Comparison of ENCODE assay signal across 18 mouse cellular contexts in the genomic region with DNA sequence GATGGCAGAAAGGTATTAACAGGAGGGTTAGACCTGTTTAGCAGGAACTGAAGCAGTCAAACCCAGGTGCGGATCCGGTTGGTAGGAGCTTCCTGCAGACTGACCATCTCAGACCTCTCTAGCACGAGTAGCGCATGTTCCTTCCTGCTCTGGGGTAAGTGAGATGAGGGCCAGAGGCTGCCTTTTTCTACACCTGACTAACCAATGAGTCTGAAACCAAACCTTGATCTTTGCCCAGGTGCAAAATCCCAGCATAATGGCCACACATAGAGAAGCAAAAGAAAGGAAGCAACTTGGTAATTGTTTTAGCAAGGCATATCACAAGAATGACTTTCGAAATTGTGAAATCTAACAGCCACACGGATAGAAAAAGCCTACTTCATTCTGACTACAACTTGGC. TPM values are rescaled to one million over a fixed set of nuclear protein-coding genes. Genes with fewer than 3 reads are reported as not detected.
DNase-seq lines count a peak whose midpoint lies in the region; ATAC-seq lines count a peak whose summit lies in the region.
"Had no signal": no experiment of that assay in that cellular context is flagged by ENCODE, and none has a peak within 500 bp of the region (broad histone marks: within the 10 kb centered on the region; RNA-seq: fewer than 3 reads in every experiment).

No protein-coding gene starts in this region.

- H3K4me1 ChIP-seq in kidney, embryonic 16.5 days (ENCODE audit: insufficient read depth, low read length) = 0 out of 2 replicates have a peak, but pooled peaks cover 3% of the 10 kb centered on the region
- H3K4me1 ChIP-seq: forebrain, embryonic 13.5 days; heart, embryonic 13.5 days had no signal

- DNase-seq in kidney, adult 18-20 months = peak; percentile 31
- peak; percentile 19 to 55 for DNase-seq in kidney, postnatal 25 days
- no peak for DNase-seq in kidney, postnatal 14 days
- no peak for DNase-seq in gastrocnemius, postnatal 4 days (ENCODE audit: low spot score in 2 of 2)
- DNase-seq: adrenal gland, postnatal 25 days; cerebellum, adult 2 months; forebrain, postnatal 0 days; gastrocnemius, postnatal 14 days; heart, adult 11 months; heart, postnatal 36 days had no signal

- ATAC-seq in kidney, embryonic 16.5 days (ENCODE audit: low FRiP score, low TSS enrichment) = no peak
- ATAC-seq: activated CD4-positive, CD25-positive, alpha-beta regulatory T cell, adult 4 months; forebrain, embryonic 13.5 days; forebrain, postnatal 0 days; Patski had no signal

- H3K36me3 ChIP-seq in kidney, embryonic 16.5 days (ENCODE audit: insufficient read depth, low read length) = no peaks in the 10 kb centered on the region
- H3K36me3 ChIP-seq in macrophage (ENCODE audit: inconsistent target) = no peaks in the 10 kb centered on the region
- H3K36me3 ChIP-seq: embryonic facial prominence, embryonic 10.5 days; heart, embryonic 13.5 days had no signal

- H3K27ac ChIP-seq in kidney, embryonic 16.5 days (ENCODE audit: low read length) = no peak overlapping the region
- peak overlapping the region; percentile 24; the same call in 1 of the 2 replicates for H3K27ac ChIP-seq in macrophage
- H3K27ac ChIP-seq: embryonic facial prominence, embryonic 10.5 days; forebrain, embryonic 13.5 days; heart, embryonic 13.5 days had no signal

- H3K4me2 ChIP-seq in kidney, embryonic 16.5 days (replicated peaks; ENCODE audit: low read depth, low read length) = no peak overlapping the region
- H3K4me2 ChIP-seq: forebrain, embryonic 13.5 days; heart, embryonic 13.5 days had no signal

- H3K4me3 ChIP-seq in kidney, embryonic 16.5 days (ENCODE audit: low read length) = no peak overlapping the region
- no peak overlapping the region for H3K4me3 ChIP-seq in macrophage (ENCODE audit: inconsistent target)
- H3K4me3 ChIP-seq: embryonic facial prominence, embryonic 10.5 days; forebrain, embryonic 13.5 days; heart, embryonic 13.5 days had no signal

- no peaks in the 10 kb centered on the region for H3K79me2 ChIP-seq in macrophage (ENCODE audit: inconsistent target)

- no peaks in the 10 kb centered on the region for H3K9me3 ChIP-seq in kidney, embryonic 16.5 days (ENCODE audit: low read length)
- H3K9me3 ChIP-seq: embryonic facial prominence, embryonic 10.5 days; forebrain, embryonic 13.5 days; heart, embryonic 13.5 days had no signal

- 85% methylated on average over 6 of the region's 6 CpGs for WGBS in kidney, embryonic 16.5 days
- WGBS in macrophage (ENCODE audit: missing documents) = 62% methylated on average over 6 of the region's 6 CpGs

- no peaks in the 10 kb centered on the region for H3K27me3 ChIP-seq in kidney, embryonic 16.5 days (ENCODE audit: insufficient read depth, low read length)
- H3K27me3 ChIP-seq: CH12.LX; forebrain, embryonic 13.5 days; heart, embryonic 13.5 days; Patski had no signal

- H3K9ac ChIP-seq in kidney, embryonic 16.5 days (replicated peaks; ENCODE audit: low read length) = no peak overlapping the region
- H3K9ac ChIP-seq: forebrain, embryonic 13.5 days; forebrain, postnatal 0 days; heart, embryonic 13.5 days had no signal

RNA-seq across cellular contexts. Expression of gene Aoah, which starts 9.9 kb away (rescaled TPM):
- polyA plus RNA-seq in kidney, embryonic 16.5 days (2015; fragmentation: Nextera tagmentation; extraction: Ambion mirVana) = 2.3 and 3.0 TPM in 2 replicates
- total RNA-seq in macrophage (2018; cell fraction: chromatin; rRNA removed) = 1,000 to 10,000 TPM in 13 of 26 experiments, 100 to 1,000 TPM in 13; 223 to 2,288 (median 1,214) TPM
- 100 to 1,000 TPM in 23 of 26 experiments, 10 to 100 TPM in 3; 84.8 to 485 (median 253) TPM for total RNA-seq in macrophage (2018; cell fraction: cytosol; rRNA removed)
- 1,000 to 10,000 TPM in 14 of 26 experiments, 100 to 1,000 TPM in 12; 269 to 1,709 (median 1,059) TPM for total RNA-seq in macrophage (2018; cell fraction: nucleus; rRNA removed)
- polyA plus RNA-seq in macrophage (2018) = 52.1 to 164 TPM (median 86.0 TPM) in 3 replicates
- total RNA-seq in gastrocnemius, postnatal 4 days (2021) = 1 to 10 TPM; 1.6 to 1.8 TPM
- polyA plus RNA-seq: activated CD4-positive, CD25-positive, alpha-beta regulatory T cell, adult 4 months; Patski had no signal

Comparison
In these comparisons a context has a peak if more than half of its experiments do, and no peak if none do; other contexts are left out.
1. DNase-seq: peak in kidney, adult 18-20 months (single experiment) and kidney, postnatal 25 days (2 of 2); none in kidney, postnatal 14 days (single experiment) and gastrocnemius, postnatal 4 days (0 of 2).
2. RNA of gene Aoah, which starts 9.9 kb away (polyA plus RNA-seq): 52.1 to 164 TPM in macrophage; 2.3 to 3.0 TPM in kidney, embryonic 16.5 days; every median in the first group is over 10 times any median in the second.